Comparison of ENCODE assay signal across 17 mouse cellular contexts in the genomic region with DNA sequence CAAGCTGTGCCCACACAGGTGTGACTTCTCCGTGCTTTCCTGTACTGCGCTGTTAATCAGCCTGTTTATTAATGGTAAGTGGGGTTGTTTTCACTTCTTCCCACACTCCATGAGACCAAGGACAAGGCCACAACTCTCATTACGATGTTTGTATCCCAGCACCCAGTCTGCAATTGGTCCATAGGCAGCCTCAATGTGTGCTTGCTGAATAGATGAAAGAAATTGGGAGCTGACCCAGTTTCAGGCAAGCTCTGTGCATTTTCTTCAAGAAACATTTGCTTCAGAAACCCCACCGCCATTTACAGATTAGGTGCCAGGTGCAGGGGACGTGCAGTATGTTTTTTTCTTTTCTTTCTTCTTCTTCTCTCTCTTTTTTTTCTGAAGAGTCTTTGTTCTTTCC.
"Had no signal": no experiment of that assay in that cellular context is flagged by ENCODE, and none has a peak within 500 bp of the region (broad histone marks: within the 10 kb centered on the region; RNA-seq: fewer than 3 reads in every experiment).

No protein-coding gene starts in this region.

- H3K4me1 ChIP-seq: lung, embryonic 15.5 days; megakaryocyte, embryonic 14.5 days; neural tube, embryonic 12.5 days; stomach, embryonic 15.5 days had no signal

- H3K4me3 ChIP-seq: lung, embryonic 15.5 days; megakaryocyte, embryonic 14.5 days; midbrain, embryonic 13.5 days; midbrain, embryonic 15.5 days; neural tube, embryonic 12.5 days; stomach, embryonic 15.5 days had no signal

- H3K36me3 ChIP-seq: lung, embryonic 15.5 days; midbrain, embryonic 13.5 days; midbrain, embryonic 15.5 days; neural tube, embryonic 12.5 days; stomach, embryonic 15.5 days had no signal

- ATAC-seq: lung, postnatal 0 days; midbrain, embryonic 15.5 days had no signal

- DNase-seq: lung, adult 2 months; lung, postnatal 14 days; lung, postnatal 36 days; right cerebral cortex, postnatal 14 days; thymus, adult 2 months; thymus, postnatal 25 days; thymus, postnatal 4 days had no signal

- H3K9me3 ChIP-seq: lung, embryonic 15.5 days; midbrain, embryonic 13.5 days; midbrain, embryonic 15.5 days; neural tube, embryonic 12.5 days; stomach, embryonic 15.5 days had no signal

- H3K27ac ChIP-seq: lung, embryonic 15.5 days; macrophage; midbrain, embryonic 13.5 days; midbrain, embryonic 15.5 days; neural tube, embryonic 12.5 days; stomach, embryonic 15.5 days; stomach, postnatal 0 days had no signal

- H3K4me2 ChIP-seq: lung, embryonic 15.5 days; midbrain, embryonic 11.5 days; midbrain, embryonic 13.5 days; midbrain, embryonic 15.5 days; neural tube, embryonic 12.5 days; stomach, embryonic 15.5 days had no signal

- H3K27me3 ChIP-seq: lung, embryonic 15.5 days; megakaryocyte, embryonic 14.5 days; midbrain, embryonic 13.5 days; midbrain, embryonic 15.5 days; neural tube, embryonic 12.5 days; stomach, embryonic 15.5 days had no signal

- H3K9ac ChIP-seq: lung, embryonic 15.5 days; midbrain, embryonic 13.5 days; midbrain, embryonic 15.5 days; neural tube, embryonic 12.5 days; stomach, embryonic 15.5 days had no signal
